Mouse (Mus musculus) liver, embryonic 12.5 days (tissue): Measurements from ENCODE around the gene Dtx2. TPM values are rescaled to one million over a fixed set of nuclear protein-coding genes. Genes with fewer than 3 reads are reported as not detected.
"Not testable (repeated sequence)": the region's sequence is repeated elsewhere in the genome, so short reads cannot be mapped to it uniquely, and the experiment has no call there.

Experiments
- ATAC-seq: fragments of 200-750 bp; cut with Nextera tagmentation; 2 replicates; pipeline ENCODE4 v1.8.0; 2017; ENCODE audit warnings: moderate number of reproducible peaks, mild to moderate bottlenecking, moderate library complexity
- H3K27ac ChIP-seq: fragments of 300-500 bp; sonication (generic); 2 replicates; pipeline ENCODE4 v1.5.1; 2016; ENCODE audit warnings: mild to moderate bottlenecking
- H3K27me3 ChIP-seq: fragments of 300-500 bp; sonication (generic); replicated peaks from 2 replicates; pipeline ENCODE4 v1.6.1; 2016; ENCODE audit warnings: mild to moderate bottlenecking, moderate library complexity
- H3K36me3 ChIP-seq: fragments of 300-500 bp; sonication (generic); 2 replicates; pipeline ENCODE4 v1.6.1; 2016; ENCODE audit warnings: mild to moderate bottlenecking, moderate library complexity
- H3K4me1 ChIP-seq: fragments of 300-500 bp; sonication (generic); 2 replicates; pipeline ENCODE4 v1.6.1; 2016
- H3K4me2 ChIP-seq: fragments of 300-500 bp; sonication (generic); 2 replicates; pipeline ENCODE4 v1.6.1; 2016; ENCODE audit warnings: mild to moderate bottlenecking, moderate library complexity
- H3K4me3 ChIP-seq: fragments of 300-500 bp; sonication (generic); 2 replicates; pipeline ENCODE4 v1.5.1; 2016; ENCODE audit warnings: mild to moderate bottlenecking, moderate library complexity
- H3K9ac ChIP-seq: fragments of 300-500 bp; sonication (generic); 2 replicates; pipeline ENCODE4 v1.6.1; 2016; ENCODE audit warnings: mild to moderate bottlenecking, moderate library complexity
- H3K9me3 ChIP-seq: fragments of 300-500 bp; sonication (generic); replicated peaks from 2 replicates; pipeline ENCODE4 v1.6.1; 2016; ENCODE audit warnings: mild to moderate bottlenecking, moderate library complexity
- WGBS: fragments of 180-500 bp; shearing (Covaris S2); methylation state at CpG from one replicate; pipeline ENCODE4 v1.1.7; 2016; ENCODE audit not compliant: insufficient replicate concordance; 5-methylcytosine and 5-hydroxymethylcytosine counted together
- polyA plus RNA-seq: library from polyadenylated mRNA; unstranded; fragments of >200 nt; fragmentation: Nextera tagmentation; extraction: Ambion mirVana; gene quantifications from 2 replicates; pipeline ENCODE4 v1.2.1, GENCODE M21; 2016

Gene Dtx2
- polyA plus RNA-seq, 1 experiment from 2014 or later: 11.3 TPM

DNA sequence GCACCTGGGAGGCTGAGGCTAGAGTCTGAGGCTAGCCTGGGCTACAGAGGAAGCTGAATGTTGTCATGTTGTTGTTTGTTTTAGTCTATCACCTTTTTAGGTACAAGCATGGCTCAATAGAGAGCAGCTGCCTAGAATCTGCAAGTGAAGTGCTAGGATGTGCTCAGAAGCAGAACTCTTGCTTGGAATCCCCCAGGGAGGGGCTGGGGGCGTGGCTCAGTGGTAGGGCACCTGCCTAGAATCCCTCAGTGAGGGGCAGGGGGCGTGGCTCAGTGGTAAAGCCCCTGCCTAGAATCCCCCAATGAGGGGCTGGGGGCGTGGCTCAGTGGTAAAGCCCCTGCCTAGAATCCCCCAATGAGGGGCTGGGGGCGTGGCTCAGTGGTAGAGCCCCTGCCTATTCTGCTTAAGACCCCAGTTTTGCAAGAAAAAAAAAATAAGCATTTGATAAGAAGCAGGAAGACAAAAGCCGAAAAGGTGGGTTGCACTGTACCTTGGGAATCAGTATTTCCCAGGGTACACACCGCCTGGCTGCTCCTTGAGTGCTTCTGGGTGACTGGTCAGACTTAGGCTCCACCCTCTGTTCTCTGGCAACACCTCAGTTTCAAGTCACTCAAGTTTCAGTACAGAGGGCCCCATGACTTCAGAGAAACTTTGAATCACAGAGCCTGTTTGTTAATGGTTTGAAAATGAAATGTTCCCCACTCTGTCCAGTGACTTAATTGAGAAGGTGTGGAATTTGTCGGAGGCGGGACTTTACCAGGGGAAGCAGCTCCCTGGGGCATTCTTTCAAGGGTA lies 58.5 kb downstream of the Dtx2 start:
- no peaks in the 10 kb centered on the region for H3K36me3 ChIP-seq
- no peaks in the 10 kb centered on the region for H3K9me3 ChIP-seq
- no peak overlapping the region for H3K9ac ChIP-seq
- no peak overlapping the region for H3K27ac ChIP-seq
- H3K4me2 ChIP-seq: no peak overlapping the region
- no peak overlapping the region for H3K4me3 ChIP-seq
- H3K27me3 ChIP-seq: peaks cover 15% of the 10 kb centered on the region; the same call in 1 of the 2 replicates
- 57% methylated on average over 8 of the region's 8 CpGs for WGBS
- H3K4me1 ChIP-seq: no peaks in the 10 kb centered on the region
- no peak for ATAC-seq

DNA sequence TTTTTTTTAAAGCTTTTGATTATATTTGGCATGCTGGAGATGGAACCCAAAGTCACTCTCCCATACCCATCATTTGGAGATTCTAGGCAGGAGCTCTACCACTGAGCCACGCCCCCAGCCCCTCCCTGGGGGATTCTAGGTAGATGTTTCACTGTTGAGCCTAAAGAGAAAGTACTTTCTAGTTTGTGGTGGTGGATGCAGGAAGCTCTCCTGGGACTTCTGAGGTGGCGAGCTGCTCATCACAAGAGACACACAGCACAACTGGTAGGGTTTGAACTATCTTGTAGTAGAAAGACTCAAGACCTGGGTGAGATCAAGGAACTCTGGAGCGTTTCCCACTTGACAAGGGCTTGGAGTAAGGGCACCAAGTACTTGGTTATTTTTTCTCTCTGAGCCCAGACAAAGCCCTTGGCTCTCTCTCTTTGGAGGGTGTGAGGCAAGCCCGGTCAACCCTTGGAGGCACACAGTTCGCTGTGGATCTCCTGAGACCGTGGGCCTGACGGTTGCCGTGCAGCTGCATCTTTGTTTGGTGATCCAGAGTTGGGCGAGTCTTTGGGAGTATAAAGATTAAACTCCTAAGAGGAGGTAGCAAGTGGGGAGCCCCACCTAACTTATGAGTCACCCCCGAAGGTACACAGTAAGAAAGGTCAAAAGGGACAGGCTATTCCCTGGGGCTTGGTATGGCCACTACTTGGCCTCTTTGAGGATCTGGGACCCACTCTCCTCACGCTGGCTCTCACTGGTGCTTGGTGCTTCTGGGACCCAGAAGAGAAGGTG lies 59.9 kb downstream of the Dtx2 start, which contains the start of gene Upk3bl:
Upk3bl (plus strand) TSS at position 192 of the 777 bp plus-strand sequence.
- Histone ChIP-seq H3K9ac (no peak within 1 kb of the TSS), H3K9me3 (no peaks in the 10 kb centered on the region), H3K36me3 (no peaks in the 10 kb centered on the region), H3K4me2 (no peak within 1 kb of the TSS), H3K4me3 (no peak within 1 kb of the TSS), H3K27me3 (peaks cover 29% of the 10 kb centered on the region), H3K27ac (no peak within 1 kb of the TSS), H3K4me1 (no peaks in the 10 kb centered on the region)
- no peak for ATAC-seq
- 65% methylated on average over 11 of the region's 11 CpGs for WGBS

DNA sequence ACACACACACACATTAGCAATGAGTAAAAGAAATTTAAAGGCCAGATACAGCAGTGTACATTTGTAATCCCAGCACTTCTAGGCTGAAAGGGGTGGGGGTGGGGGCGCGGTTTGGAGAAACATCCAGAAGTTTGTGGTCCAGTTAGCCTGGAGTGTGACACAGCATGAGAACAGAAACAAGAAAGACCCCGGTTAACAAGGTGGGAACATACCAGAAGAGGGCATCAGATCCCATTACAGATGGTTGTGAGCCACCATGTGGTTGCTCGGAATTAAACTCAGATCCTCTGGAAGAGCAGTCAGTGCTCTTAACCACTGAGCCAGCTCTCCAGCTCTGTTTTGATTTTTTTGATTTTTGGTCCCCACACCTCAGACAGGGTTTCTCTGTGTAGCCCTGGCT lies 61.5 kb downstream of the Dtx2 start:
- no peak overlapping the region for H3K4me2 ChIP-seq
- H3K27me3 ChIP-seq: peaks cover 44% of the 10 kb centered on the region
- whole genome bisulfite sequencing: 25% methylated on average over 4 of the region's 4 CpGs
- H3K9ac ChIP-seq: no peak overlapping the region
- no peak overlapping the region for H3K27ac ChIP-seq
- H3K9me3 ChIP-seq: no peaks in the 10 kb centered on the region
- no peaks in the 10 kb centered on the region for H3K36me3 ChIP-seq
- no peaks in the 10 kb centered on the region for H3K4me1 ChIP-seq
- ATAC-seq: no peak
- no peak overlapping the region for H3K4me3 ChIP-seq

DNA sequence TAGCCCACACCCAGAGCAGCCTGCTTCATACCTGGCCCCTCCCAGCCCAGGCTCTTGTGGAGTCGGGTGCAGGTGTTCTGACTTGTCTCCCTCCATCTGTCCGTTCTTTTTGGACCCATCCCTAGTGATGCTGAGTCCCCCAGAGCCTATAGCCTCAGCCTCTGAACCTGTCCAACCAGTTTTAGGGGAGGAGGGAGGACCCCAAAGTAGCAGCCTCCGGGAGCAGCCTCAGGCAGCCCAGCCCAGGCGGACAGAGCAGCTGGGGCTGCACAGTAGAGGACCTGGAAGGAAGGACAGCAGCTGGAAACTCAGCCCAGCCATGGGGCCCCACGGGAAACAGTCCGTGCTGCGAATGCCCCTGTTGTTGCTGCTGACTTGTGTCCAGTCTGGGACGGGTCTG lies 62.5 kb downstream of the Dtx2 start:
- no peaks in the 10 kb centered on the region for H3K4me1 ChIP-seq
- H3K9me3 ChIP-seq: no peaks in the 10 kb centered on the region
- peaks cover 49% of the 10 kb centered on the region for H3K27me3 ChIP-seq
- no peak overlapping the region for H3K27ac ChIP-seq
- no peak overlapping the region for H3K9ac ChIP-seq
- WGBS: 16% methylated on average over 8 of the region's 8 CpGs
- ATAC-seq: no peak
- no peak overlapping the region for H3K4me3 ChIP-seq
- no peaks in the 10 kb centered on the region for H3K36me3 ChIP-seq
- no peak overlapping the region for H3K4me2 ChIP-seq

DNA sequence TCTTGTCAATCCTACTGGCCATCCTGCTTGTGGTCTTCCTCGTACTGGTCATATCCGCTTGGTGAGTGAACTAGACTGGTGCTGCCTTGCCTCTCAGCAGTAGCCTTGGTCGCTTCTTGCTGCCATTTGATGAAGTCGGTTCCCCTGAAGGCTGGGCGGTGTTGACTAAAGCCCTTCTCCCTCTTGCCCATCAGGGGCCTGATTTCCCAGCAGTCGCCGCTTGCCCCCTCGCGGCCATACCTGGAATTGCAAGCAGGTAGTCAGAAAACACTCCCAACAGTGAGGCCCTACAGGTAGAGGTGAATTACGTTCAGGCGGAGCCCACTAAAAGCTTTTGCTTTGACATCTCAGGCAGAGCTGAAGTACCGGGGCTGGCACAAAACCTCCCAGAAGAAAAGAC lies 67.0 kb downstream of the Dtx2 start:
- H3K9ac ChIP-seq: no peak overlapping the region
- no peak overlapping the region for H3K4me3 ChIP-seq
- no peaks in the 10 kb centered on the region for H3K9me3 ChIP-seq
- H3K36me3 ChIP-seq: no peaks in the 10 kb centered on the region
- H3K27me3 ChIP-seq: peaks cover 51% of the 10 kb centered on the region
- WGBS: 7% methylated on average over 12 of the region's 12 CpGs
- H3K4me2 ChIP-seq: no peak overlapping the region
- H3K27ac ChIP-seq: no peak overlapping the region
- ATAC-seq: no peak
- no peaks in the 10 kb centered on the region for H3K4me1 ChIP-seq

DNA sequence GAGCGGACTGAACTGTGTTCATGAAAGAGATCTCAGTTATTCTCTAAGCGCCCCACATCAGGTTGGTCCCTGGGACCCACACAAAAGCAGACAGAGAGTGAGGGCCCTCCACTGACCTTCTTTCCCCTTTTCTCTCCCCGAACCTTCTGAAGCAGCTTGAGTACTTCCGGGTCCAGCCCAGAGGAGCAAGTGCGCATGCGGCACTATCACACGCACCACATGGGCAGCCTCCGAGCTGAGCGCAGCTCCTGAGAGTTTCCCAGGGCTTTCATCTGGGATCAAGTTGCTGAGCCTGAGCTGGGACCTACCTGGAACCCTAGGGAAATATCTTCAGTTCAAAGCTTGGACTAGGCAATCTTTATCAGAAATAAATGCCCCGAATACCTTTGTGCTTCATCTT lies 69.3 kb downstream of the Dtx2 start:
- 74% methylated on average over 10 of the region's 10 CpGs for WGBS

DNA sequence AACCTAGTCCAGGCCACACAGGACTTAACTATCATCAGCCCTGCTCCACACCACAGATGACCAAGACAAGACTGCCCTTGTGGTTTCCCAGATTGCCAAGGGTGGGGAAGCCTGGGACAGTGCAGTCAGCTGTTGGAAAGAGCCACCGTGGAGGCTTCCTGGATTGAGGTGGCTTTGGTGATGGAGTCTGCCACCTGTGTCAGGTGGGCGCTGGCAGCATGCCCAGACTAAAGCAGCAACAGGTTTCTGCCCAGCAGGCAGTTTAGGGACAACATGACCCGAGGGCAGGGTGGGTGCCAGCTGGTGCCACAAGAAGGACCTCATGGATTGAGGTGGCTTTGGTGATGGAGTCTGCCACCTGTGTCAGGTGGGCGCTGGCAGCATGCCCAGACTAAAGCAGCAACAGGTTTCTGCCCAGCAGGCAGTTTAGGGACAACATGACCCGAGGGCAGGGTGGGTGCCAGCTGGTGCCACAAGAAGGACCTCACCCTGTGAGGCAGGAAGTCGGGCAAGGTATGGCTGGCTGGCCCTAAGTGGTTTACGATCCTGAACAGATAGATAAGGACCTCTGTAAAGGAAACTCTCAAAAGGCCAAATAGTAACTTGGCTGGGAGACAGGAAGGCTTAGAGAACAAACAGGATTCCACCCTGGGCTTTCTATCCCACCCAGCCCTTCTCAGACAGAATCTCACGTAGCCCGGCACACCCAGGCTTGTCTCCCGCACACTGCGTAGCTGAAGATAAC lies 72.0 kb downstream of the Dtx2 start:
- WGBS: 34% methylated on average over 11 of the region's 11 CpGs
- H3K9me3 ChIP-seq, H3K9ac ChIP-seq, H3K36me3 ChIP-seq, H3K4me3 ChIP-seq, H3K27ac ChIP-seq, H3K4me1 ChIP-seq, ATAC-seq, H3K4me2 ChIP-seq: not testable (repeated sequence)
- H3K27me3 ChIP-seq: peaks cover 19% of the 10 kb centered on the region

More for the DNA sequence above, 69.3 kb downstream of the Dtx2 start:
- no peak overlapping the region for H3K4me2 ChIP-seq
- no peak overlapping the region for H3K4me3 ChIP-seq
- H3K27ac ChIP-seq: no peak overlapping the region
- no peaks in the 10 kb centered on the region for H3K9me3 ChIP-seq
- H3K4me1 ChIP-seq: no peaks in the 10 kb centered on the region
- H3K27me3 ChIP-seq: peaks cover 42% of the 10 kb centered on the region
- H3K9ac ChIP-seq: no peak overlapping the region
- H3K36me3 ChIP-seq: no peaks in the 10 kb centered on the region
- no peak for ATAC-seq

DNA sequence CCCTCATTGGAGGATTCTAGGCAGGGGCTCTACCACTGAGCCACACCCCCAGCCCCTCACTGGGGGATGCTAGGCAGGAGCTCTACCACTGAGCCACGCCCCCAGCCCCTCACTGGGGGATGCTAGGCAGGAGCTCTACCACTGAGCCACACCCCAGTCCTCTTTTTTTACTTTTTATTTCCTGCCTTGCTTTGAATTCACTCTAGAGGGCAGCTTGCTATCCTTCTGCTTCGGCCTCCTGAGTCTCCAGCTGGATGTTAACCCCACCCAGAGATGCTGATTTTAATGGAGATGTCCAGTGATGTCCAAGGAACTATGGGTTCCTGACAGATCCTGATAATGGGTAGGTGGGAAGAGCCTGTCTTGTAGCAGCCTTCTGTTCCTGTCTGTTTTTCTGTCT lies 74.8 kb downstream of the Dtx2 start:
- Histone ChIP-seq H3K36me3 (no peaks in the 10 kb centered on the region), H3K27ac (no peak overlapping the region), H3K27me3 (peaks cover 32% of the 10 kb centered on the region), H3K4me3 (no peak overlapping the region), H3K9ac (no peak overlapping the region), H3K4me1 (no peaks in the 10 kb centered on the region), H3K9me3 (no peaks in the 10 kb centered on the region), H3K4me2 (no peak overlapping the region)
- 35% methylated on average over 2 of the region's 2 CpGs for WGBS
- no peak for ATAC-seq

DNA sequence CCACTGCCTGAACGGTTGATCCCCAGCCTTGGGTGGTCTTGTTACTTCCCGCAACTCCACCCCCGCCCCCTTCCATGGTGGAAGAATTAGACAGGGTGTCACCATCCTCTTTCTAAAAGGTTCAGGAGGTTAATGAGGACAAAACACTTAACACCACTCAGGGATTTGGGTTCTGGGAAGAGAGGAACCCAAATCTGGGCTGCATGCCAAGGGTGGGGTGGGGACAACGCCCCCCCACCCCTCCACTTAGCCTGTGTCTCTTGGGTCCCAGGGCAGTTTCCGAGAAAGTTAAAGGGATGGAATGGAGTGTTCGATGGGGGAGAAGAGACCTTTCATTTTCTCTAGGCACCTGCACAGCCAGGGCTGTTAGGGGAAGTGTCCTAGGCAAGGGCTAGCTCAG lies 78.5 kb downstream of the Dtx2 start:
- Histone ChIP-seq H3K27me3 (peaks cover 22% of the 10 kb centered on the region), H3K4me3 (no peak overlapping the region), H3K4me1 (no peaks in the 10 kb centered on the region), H3K9me3 (no peaks in the 10 kb centered on the region), H3K9ac (no peak overlapping the region), H3K27ac (no peak overlapping the region), H3K4me2 (no peak overlapping the region), H3K36me3 (no peaks in the 10 kb centered on the region)
- ATAC-seq: no peak
- WGBS: 65% methylated on average over 6 of the region's 6 CpGs

DNA sequence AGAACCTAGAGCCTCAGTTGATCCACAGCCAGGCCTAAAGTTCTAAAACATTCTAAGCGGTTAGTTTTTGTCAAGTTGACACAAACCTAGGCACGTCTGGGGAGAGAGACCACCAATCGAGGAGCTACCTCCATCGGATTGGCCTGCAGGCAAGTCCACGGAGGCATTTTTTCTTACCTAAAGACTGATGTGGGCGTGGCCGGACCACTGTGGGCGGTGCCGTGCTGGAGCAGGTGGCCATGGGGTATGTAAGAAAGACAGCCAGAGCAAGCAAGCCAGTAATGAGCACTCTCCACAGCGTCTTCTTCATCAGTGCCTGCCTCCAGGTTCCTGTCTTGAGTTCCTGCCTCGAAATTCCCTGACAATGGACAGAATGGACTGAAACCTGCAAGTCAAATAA lies 78.9 kb downstream of the Dtx2 start:
- Histone ChIP-seq H3K27ac (no peak overlapping the region), H3K4me1 (no peaks in the 10 kb centered on the region), H3K4me2 (no peak overlapping the region), H3K27me3 (peaks cover 21% of the 10 kb centered on the region), H3K36me3 (no peaks in the 10 kb centered on the region), H3K9me3 (no peaks in the 10 kb centered on the region), H3K4me3 (no peak overlapping the region), H3K9ac (no peak overlapping the region)
- ATAC-seq: no peak
- 43% methylated on average over 11 of the region's 11 CpGs for WGBS

DNA sequence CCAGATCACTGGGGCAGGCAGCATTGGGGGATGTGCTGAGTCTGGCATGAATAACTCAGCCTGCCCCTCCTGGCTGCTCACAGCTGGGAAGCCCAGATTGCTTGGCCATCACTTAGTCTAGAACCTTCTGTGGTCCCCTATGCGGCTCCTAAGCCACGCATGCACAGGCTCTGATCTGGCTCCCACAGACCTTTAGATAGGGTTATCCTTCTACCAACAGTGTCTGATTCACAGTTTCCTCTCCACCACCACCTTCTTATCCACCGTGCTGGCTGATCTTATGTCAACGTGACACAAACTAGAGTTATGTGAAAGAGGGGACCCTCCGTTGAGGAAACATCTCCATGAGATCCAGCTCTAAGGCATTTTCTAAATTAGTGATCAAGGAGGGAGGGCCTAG lies 80.5 kb downstream of the Dtx2 start:
- Histone ChIP-seq H3K4me1 (no peaks in the 10 kb centered on the region), H3K36me3 (no peaks in the 10 kb centered on the region), H3K27me3 (peaks cover 21% of the 10 kb centered on the region), H3K9me3 (no peaks in the 10 kb centered on the region), H3K9ac (no peak overlapping the region), H3K4me3 (no peak overlapping the region), H3K4me2 (no peak overlapping the region), H3K27ac (no peak overlapping the region)
- 37% methylated on average over 5 of the region's 5 CpGs for WGBS
- ATAC-seq: no peak

DNA sequence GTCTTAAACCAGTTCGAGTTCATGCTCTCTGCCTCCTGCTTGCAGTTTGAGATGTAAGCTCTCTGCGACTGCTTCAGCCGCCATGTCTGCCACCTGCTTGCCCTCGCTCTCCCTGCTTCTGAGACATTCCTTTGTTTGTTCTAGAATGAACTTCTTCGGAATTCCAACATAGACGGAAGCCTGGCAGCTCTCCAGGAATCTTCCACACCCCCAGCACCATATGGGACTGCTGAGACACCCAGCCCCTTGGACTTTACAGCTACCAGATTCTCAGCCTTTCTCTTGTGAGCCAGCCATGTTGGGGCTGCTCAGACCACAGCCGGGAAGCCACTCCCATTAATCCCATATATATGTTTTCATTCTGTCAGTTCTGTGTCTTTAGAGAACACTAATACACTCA lies 81.7 kb downstream of the Dtx2 start:
- Histone ChIP-seq H3K27me3 (peaks cover 23% of the 10 kb centered on the region), H3K27ac (no peak overlapping the region)
- ATAC-seq: no peak

More for the DNA sequence above, 81.7 kb downstream of the Dtx2 start:
- Histone ChIP-seq H3K9me3 (no peaks in the 10 kb centered on the region), H3K36me3 (no peaks in the 10 kb centered on the region), H3K4me2 (no peak overlapping the region), H3K4me3 (no peak overlapping the region), H3K9ac (no peak overlapping the region), H3K4me1 (no peaks in the 10 kb centered on the region)
- WGBS: 51% methylated on average over 7 of the region's 7 CpGs
